Mouse (Mus musculus) G1E (cell line): ENCODE results near the gene Tmem132b. TPM values are rescaled to one million over a fixed set of nuclear protein-coding genes. Genes with fewer than 3 reads are reported as not detected.

Experiments
- ATAC-seq: 2 replicates; pipeline ENCODE4 v1.8.0; 2016; ENCODE audit warnings: mild to moderate bottlenecking; ENCODE audit not compliant: insufficient number of reproducible peaks, poor library complexity, low FRiP score, severe bottlenecking; ENCODE audit errors: extremely low read depth
- DNase-seq: peaks from one replicate; pipeline ENCODE4 v3.0.0; 2012; ENCODE audit warnings: low spot score
- H3K27me3 ChIP-seq: 2 replicates; pipeline ENCODE4 v1.6.1; 2012; ENCODE audit warnings: mild to moderate bottlenecking, low read length, inconsistent platforms; ENCODE audit not compliant: insufficient read depth
- H3K36me3 ChIP-seq: replicated peaks from 2 replicates; pipeline ENCODE3; 2012; ENCODE audit warnings: mild to moderate bottlenecking, inconsistent platforms
- H3K4me1 ChIP-seq: 2 replicates; pipeline ENCODE4 v1.6.1; 2012; ENCODE audit warnings: low read depth, low read length, inconsistent platforms, mixed read lengths; ENCODE audit not compliant: insufficient read depth
- H3K4me3 ChIP-seq: 2 replicates; pipeline ENCODE4 v1.5.1; 2012; ENCODE audit warnings: low read depth, mild to moderate bottlenecking, inconsistent platforms, low read length, moderate library complexity, mixed read lengths
- H3K9me3 ChIP-seq: replicated peaks from 2 replicates; pipeline ENCODE4 v1.6.1; 2012; ENCODE audit warnings: inconsistent platforms
- CTCF ChIP-seq: IDR thresholded peaks from 2 replicates; pipeline ENCODE4 v1.5.1; 2012; ENCODE audit warnings: low read depth, low read length, inconsistent platforms, mixed read lengths
- GATA1 ChIP-seq: IDR thresholded peaks from 2 replicates; pipeline ENCODE4 v1.6.1; 2012; ENCODE audit warnings: borderline replicate concordance, low read length, inconsistent platforms, mixed read lengths
- GATA2 ChIP-seq: IDR thresholded peaks from 2 replicates; pipeline ENCODE4 v1.6.1; 2012; ENCODE audit warnings: low read depth, low read length, inconsistent platforms, borderline replicate concordance
- POLR2AphosphoS5 ChIP-seq: IDR thresholded peaks from 2 replicates; pipeline ENCODE4 v1.6.1; 2012; ENCODE audit warnings: low read depth, low read length, inconsistent platforms; ENCODE audit not compliant: insufficient replicate concordance
- TAL1 ChIP-seq: conservative IDR thresholded peaks from 2 replicates; pipeline ENCODE4 v1.6.1; 2012; ENCODE audit warnings: low read depth, low read length, inconsistent platforms, mixed read lengths
- polyA plus RNA-seq: library from polyadenylated mRNA; stranded (reverse); fragments of >175 nt; gene quantifications from 2 replicates; pipeline ENCODE4 v1.2.3, GENCODE M21; 2012
- total RNA-seq, 2 experiments: library from RNA; stranded (forward) in 1 of 2; stranded (reverse) in 1 of 2; fragments of 200-1000 nt in 1 of 2; fragments of >200 nt in 1 of 2; fragmentation: Nextera tagmentation in 1 of 2; gene quantifications; 2 replicates each; pipeline ENCODE4 v1.2.3; 2014 to 2017

The Tmem132b gene
- total and polyA plus RNA-seq, 3 experiments, result 0.11 TPM; not detected in 2

DNA sequence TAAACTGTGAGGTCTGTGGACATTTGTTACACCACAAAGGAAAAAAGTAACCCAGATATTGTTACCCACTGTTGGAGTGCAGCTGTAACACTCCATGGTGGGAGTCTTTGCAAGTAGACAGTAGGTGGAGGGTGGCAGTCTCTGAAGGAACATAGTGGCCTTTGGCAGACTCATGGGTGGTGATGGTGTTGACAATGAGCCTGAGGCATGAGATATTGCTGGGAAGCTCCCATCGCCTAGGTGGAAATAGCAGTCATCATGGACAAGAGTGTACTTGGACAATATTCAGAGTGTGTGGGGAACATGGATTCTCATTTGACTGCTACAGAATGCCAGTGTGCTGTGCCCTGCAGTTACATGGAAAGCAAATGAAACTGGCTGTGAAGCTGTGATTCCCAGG, 248.8 kb downstream of the Tmem132b start:
- ATAC-seq, result no peak
- TF ChIP-seq CTCF (no peak), TAL1 (no peak), POLR2AphosphoS5 (no peak)
- Histone ChIP-seq H3K27me3 (no peaks in the 10 kb centered on the region), H3K4me3 (no peak overlapping the region), H3K36me3 (no peaks in the 10 kb centered on the region), H3K9me3 (peaks cover 73% of the 10 kb centered on the region), H3K4me1 (no peaks in the 10 kb centered on the region)
- DNase-seq, result no peak

- no peaks in the 10 kb centered on the region for H3K36me3 ChIP-seq
- no peak for DNase-seq
- H3K4me1 ChIP-seq, result no peaks in the 10 kb centered on the region
- H3K9me3 ChIP-seq, result peaks cover 66% of the 10 kb centered on the region
- no peak for TF ChIP-seq GATA2
- TF ChIP-seq TAL1, result no peak
- TF ChIP-seq CTCF, result no peak
- H3K4me3 ChIP-seq, result no peak overlapping the region
- ATAC-seq, result no peak
- H3K27me3 ChIP-seq, result no peaks in the 10 kb centered on the region
Observed at GRCm38 (mm10) chr5:125792643-125793042, 261.1 kb downstream of the Tmem132b start.

- TF ChIP-seq POLR2AphosphoS5 (no peak), GATA1 (no peak), CTCF (no peak), TAL1 (no peak), GATA2 (no peak)
- H3K4me1 ChIP-seq, result no peaks in the 10 kb centered on the region
- H3K9me3 ChIP-seq, result peaks cover 73% of the 10 kb centered on the region
- H3K4me3 ChIP-seq, result no peak overlapping the region
- ATAC-seq (no peak), DNase-seq (no peak)
- H3K36me3 ChIP-seq, result no peaks in the 10 kb centered on the region
- H3K27me3 ChIP-seq, result no peaks in the 10 kb centered on the region
Observed at GRCm38 (mm10) chr5:125794318-125794717, 262.7 kb downstream of the Tmem132b start.

DNA sequence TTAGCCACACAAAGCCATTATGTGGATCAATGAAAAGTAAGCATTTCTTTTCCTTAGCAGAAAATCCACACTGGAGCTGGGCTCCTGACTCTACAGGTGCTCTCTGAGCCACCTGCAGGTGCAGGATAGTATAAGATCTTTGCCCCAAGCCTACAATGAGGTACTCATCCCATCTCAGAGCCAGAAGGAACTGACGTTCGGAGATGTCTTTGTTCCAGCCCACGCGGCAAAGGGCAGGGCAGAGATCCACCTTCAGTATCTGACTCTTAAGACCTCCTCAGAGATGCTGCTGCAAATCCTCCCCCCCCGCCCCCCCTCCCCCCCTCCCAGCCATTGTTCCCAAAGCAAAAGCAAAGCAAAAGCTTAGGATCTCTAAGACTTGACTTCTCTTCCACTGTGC, 268.0 kb downstream of the Tmem132b start:
- ATAC-seq (no peak), DNase-seq (no peak)
- Histone ChIP-seq H3K36me3 (no peaks in the 10 kb centered on the region), H3K27me3 (no peaks in the 10 kb centered on the region), H3K4me1 (no peaks in the 10 kb centered on the region), H3K4me3 (no peak overlapping the region), H3K9me3 (peaks cover 82% of the 10 kb centered on the region)
- TF ChIP-seq GATA1 (no peak), GATA2 (no peak)

DNA sequence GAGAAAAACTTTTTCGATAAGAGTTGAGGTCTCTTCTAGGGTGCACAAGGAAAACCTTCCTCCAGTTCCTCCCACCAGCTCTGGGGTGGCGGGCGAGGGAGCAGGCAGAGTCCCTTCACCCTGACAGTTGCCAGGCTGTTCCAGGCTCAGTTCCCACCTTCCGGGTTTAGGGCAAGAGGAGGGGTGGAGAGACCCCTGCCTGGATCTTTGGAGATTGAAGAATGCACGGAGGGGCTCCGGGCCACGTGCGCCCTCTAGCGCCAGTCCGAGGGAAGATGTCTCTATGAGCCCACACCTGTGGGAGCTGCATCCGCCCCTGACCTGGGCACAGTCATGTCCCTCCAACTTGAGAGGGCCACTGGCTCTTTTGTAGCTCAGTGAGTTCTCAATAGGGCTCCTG, 268.5 kb downstream of the Tmem132b start:
- Histone ChIP-seq H3K4me1 (no peaks in the 10 kb centered on the region), H3K27me3 (no peaks in the 10 kb centered on the region), H3K36me3 (no peaks in the 10 kb centered on the region), H3K9me3 (peaks cover 83% of the 10 kb centered on the region), H3K4me3 (no peak overlapping the region)
- no peak for TF ChIP-seq TAL1
- no peak for TF ChIP-seq GATA1
- TF ChIP-seq POLR2AphosphoS5, result no peak
- no peak for TF ChIP-seq GATA2
- TF ChIP-seq CTCF, result no peak
- ATAC-seq (no peak), DNase-seq (no peak)

- ATAC-seq (no peak), DNase-seq (no peak)
- no peaks in the 10 kb centered on the region for H3K27me3 ChIP-seq
- H3K36me3 ChIP-seq, result no peaks in the 10 kb centered on the region
- no peak overlapping the region for H3K4me3 ChIP-seq
- TF ChIP-seq GATA1 (no peak), CTCF (no peak), POLR2AphosphoS5 (no peak), GATA2 (no peak), TAL1 (no peak)
- H3K9me3 ChIP-seq, result peaks cover 88% of the 10 kb centered on the region
- no peaks in the 10 kb centered on the region for H3K4me1 ChIP-seq
Observed at GRCm38 (mm10) chr5:125802801-125803200, 271.2 kb downstream of the Tmem132b start.

DNA sequence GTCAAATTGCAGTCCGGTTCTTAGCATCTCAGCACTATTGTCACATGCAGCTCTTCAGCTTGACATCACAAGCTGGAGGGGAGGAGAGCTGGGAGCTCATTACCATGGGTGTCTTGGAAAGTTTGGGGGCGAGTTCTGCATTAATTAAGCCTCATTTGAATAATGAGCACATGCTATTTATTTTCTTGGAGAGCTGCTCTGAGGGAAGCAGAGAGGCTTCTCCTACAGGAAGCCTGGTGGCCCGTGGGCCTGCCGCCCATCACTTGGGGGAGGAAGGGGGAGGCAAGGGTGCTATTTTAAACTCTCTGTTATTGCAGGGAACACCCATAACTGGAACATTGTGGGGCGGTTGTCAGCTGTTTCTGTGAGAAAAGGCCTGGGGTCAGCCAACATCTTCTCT, 273.8 kb downstream of the Tmem132b start:
- no peak for DNase-seq
- no peak overlapping the region for H3K4me3 ChIP-seq
- no peak for ATAC-seq
- no peaks in the 10 kb centered on the region for H3K36me3 ChIP-seq
- no peaks in the 10 kb centered on the region for H3K27me3 ChIP-seq
- TF ChIP-seq GATA2, result no peak
- TF ChIP-seq TAL1, result no peak
- peaks cover 80% of the 10 kb centered on the region for H3K9me3 ChIP-seq
- no peaks in the 10 kb centered on the region for H3K4me1 ChIP-seq
